Mouse (Mus musculus) liver, embryonic 14.5 days (tissue): ENCODE data around the gene Malrd1.

Experiments
- CTCF ChIP-seq: IDR thresholded peaks from 2 replicates; pipeline ENCODE4 v1.5.1; 2016; ENCODE audit warnings: antibody characterized with exemption, low read depth, control low read depth
- EP300 ChIP-seq: IDR thresholded peaks from 2 replicates; pipeline ENCODE4 v1.6.1; 2016; ENCODE audit warnings: antibody characterized with exemption, low read depth

DNA sequence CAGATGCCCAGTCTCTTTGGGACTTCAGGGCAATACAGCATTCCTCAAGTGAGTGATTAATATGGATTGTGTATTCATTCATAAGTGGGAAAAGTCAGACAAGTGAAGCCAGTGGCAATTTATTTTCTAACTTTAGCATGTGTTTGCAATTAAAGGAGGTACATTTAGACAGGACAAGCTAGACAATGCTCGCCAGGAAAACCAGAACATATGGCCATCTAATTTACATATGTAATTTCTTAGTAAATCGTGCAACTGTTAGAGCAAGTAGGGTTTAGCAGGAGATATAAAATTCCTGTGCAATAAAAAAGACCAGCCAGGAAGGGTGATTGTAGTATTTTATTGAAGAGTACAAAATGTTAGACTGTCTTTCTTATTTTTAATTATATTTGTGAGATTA lies 655.9 kb downstream of the Malrd1 start:
- TF ChIP-seq CTCF (no peak), EP300 (no peak)
